Mouse (Mus musculus) liver, embryonic 13.5 days (tissue): ENCODE data around the gene Relt. TPM values are rescaled to one million over a fixed set of nuclear protein-coding genes. Genes with fewer than 3 reads are reported as not detected.
A peak's percentile ranks its signal among the peaks of the same experiment; 100 is the strongest.

Experiments used
- ATAC-seq: fragments of 200-750 bp; cut with Nextera tagmentation; 2 replicates; pipeline ENCODE4 v1.8.0; 2017; ENCODE audit warnings: low read depth, mild to moderate bottlenecking, moderate number of reproducible peaks, moderate library complexity
- DNase-seq: peaks from one replicate; pipeline ENCODE4 v3.0.0; 2022
- H3K27ac ChIP-seq: fragments of 300-500 bp; sonication (generic); 2 replicates; pipeline ENCODE4 v1.5.1; 2015; ENCODE audit warnings: moderate library complexity, mild to moderate bottlenecking, inconsistent platforms
- H3K27me3 ChIP-seq: fragments of 300-500 bp; sonication (generic); 2 replicates; pipeline ENCODE4 v1.6.1; 2015; ENCODE audit warnings: mild to moderate bottlenecking, inconsistent platforms
- H3K36me3 ChIP-seq: fragments of 300-500 bp; sonication (generic); 2 replicates; pipeline ENCODE4 v1.6.1; 2015; ENCODE audit warnings: mild to moderate bottlenecking, inconsistent platforms
- H3K4me1 ChIP-seq: fragments of 300-500 bp; sonication (generic); replicated peaks from 2 replicates; pipeline ENCODE4 v1.6.1; 2015; ENCODE audit warnings: inconsistent platforms
- H3K4me2 ChIP-seq: fragments of 300-500 bp; sonication (generic); 2 replicates; pipeline ENCODE4 v1.6.1; 2015; ENCODE audit warnings: inconsistent platforms, mild to moderate bottlenecking, moderate library complexity
- H3K4me3 ChIP-seq: fragments of 300-500 bp; sonication (generic); replicated peaks from 2 replicates; pipeline ENCODE4 v1.5.1; 2015; ENCODE audit warnings: mild to moderate bottlenecking, inconsistent platforms
- H3K9ac ChIP-seq: fragments of 300-500 bp; sonication (generic); 2 replicates; pipeline ENCODE4 v1.6.1; 2015; ENCODE audit warnings: mild to moderate bottlenecking, inconsistent platforms
- H3K9me3 ChIP-seq: fragments of 300-500 bp; sonication (generic); replicated peaks from 2 replicates; pipeline ENCODE4 v1.6.1; 2016; ENCODE audit warnings: inconsistent platforms
- WGBS: fragments of 180-500 bp; shearing (Covaris S2); methylation state at CpG from one replicate; pipeline ENCODE4 v1.1.7; 2015; ENCODE audit not compliant: insufficient replicate concordance; 5-methylcytosine and 5-hydroxymethylcytosine counted together
- polyA plus RNA-seq: library from polyadenylated mRNA; unstranded; fragments of >200 nt; fragmentation: Nextera tagmentation; extraction: Ambion mirVana; gene quantifications from 2 replicates; pipeline ENCODE4 v1.2.1, GENCODE M21; 2015

Gene Relt
- polyA plus RNA-seq, 1 experiment from 2014 or later: 15.3 TPM

GRCm38 (mm10) chr7:100828549-100828948 is 34.7 kb downstream of the Relt start:
- no peak overlapping the region for H3K4me2 ChIP-seq
- H3K9me3 ChIP-seq: no peaks in the 10 kb centered on the region
- no peak overlapping the region for H3K27ac ChIP-seq
- ATAC-seq: no peak
- no peak for DNase-seq
- H3K4me3 ChIP-seq: no peak overlapping the region
- H3K27me3 ChIP-seq: no peaks in the 10 kb centered on the region
- H3K9ac ChIP-seq: no peak overlapping the region
- H3K4me1 ChIP-seq: peaks cover 6% of the 10 kb centered on the region; the same call in 1 of the 2 replicates
- H3K36me3 ChIP-seq: no peaks in the 10 kb centered on the region
- whole genome bisulfite sequencing: 75% methylated on average over 2 of the region's 2 CpGs

GRCm38 (mm10) chr7:100824661-100825060 is 38.6 kb downstream of the Relt start:
- H3K27me3 ChIP-seq: no peaks in the 10 kb centered on the region
- H3K4me3 ChIP-seq: no peak overlapping the region
- no peak for DNase-seq
- H3K27ac ChIP-seq: no peak overlapping the region
- no peak overlapping the region for H3K4me2 ChIP-seq
- H3K9ac ChIP-seq: no peak overlapping the region
- no peaks in the 10 kb centered on the region for H3K36me3 ChIP-seq
- 77% methylated on average over 3 of the region's 3 CpGs for WGBS
- peaks cover 6% of the 10 kb centered on the region; the same call in 1 of the 2 replicates for H3K4me1 ChIP-seq
- H3K9me3 ChIP-seq: no peaks in the 10 kb centered on the region
- ATAC-seq: no peak

- Histone ChIP-seq H3K4me1 (peaks cover 8% of the 10 kb centered on the region; the same call in 1 of the 2 replicates), H3K4me2 (no peak overlapping the region), H3K27ac (no peak overlapping the region), H3K36me3 (no peaks in the 10 kb centered on the region), H3K9ac (no peak overlapping the region), H3K27me3 (no peaks in the 10 kb centered on the region), H3K4me3 (no peak overlapping the region), H3K9me3 (no peaks in the 10 kb centered on the region)
- DNase-seq (no peak), ATAC-seq (no peak)
- WGBS: 68% methylated on average over 4 of the region's 4 CpGs
Measured at GRCm38 (mm10) chr7:100818401-100819064, 44.7 kb downstream of the Relt start.

- Histone ChIP-seq H3K9ac (no peak overlapping the region), H3K36me3 (no peaks in the 10 kb centered on the region)
Measured at GRCm38 (mm10) chr7:100817442-100817760, 45.8 kb downstream of the Relt start.

GRCm38 (mm10) chr7:100816759-100817441 is 46.3 kb downstream of the Relt start:
- H3K36me3 ChIP-seq: no peaks in the 10 kb centered on the region
- H3K4me3 ChIP-seq: no peak overlapping the region
- no peaks in the 10 kb centered on the region for H3K27me3 ChIP-seq
- no peak for ATAC-seq
- WGBS: 56% methylated on average over 6 of the region's 6 CpGs
- no peaks in the 10 kb centered on the region for H3K9me3 ChIP-seq
- no peak overlapping the region for H3K4me2 ChIP-seq
- DNase-seq: no peak
- no peak overlapping the region for H3K27ac ChIP-seq
- H3K9ac ChIP-seq: no peak overlapping the region
- H3K4me1 ChIP-seq: peaks cover 8% of the 10 kb centered on the region; the same call in 1 of the 2 replicates

More at GRCm38 (mm10) chr7:100817442-100817760, 45.8 kb downstream of the Relt start:
- 66% methylated on average over 2 of the region's 2 CpGs for WGBS
- Histone ChIP-seq H3K4me3 (no peak overlapping the region), H3K27me3 (no peaks in the 10 kb centered on the region), H3K27ac (no peak overlapping the region), H3K9me3 (no peaks in the 10 kb centered on the region), H3K4me1 (peaks cover 8% of the 10 kb centered on the region; the same call in 1 of the 2 replicates), H3K4me2 (no peak overlapping the region)
- no peak for DNase-seq
- ATAC-seq: no peak

- Histone ChIP-seq H3K4me1 (peaks cover 8% of the 10 kb centered on the region; the same call in 1 of the 2 replicates), H3K27me3 (no peaks in the 10 kb centered on the region), H3K9ac (no peak overlapping the region), H3K4me3 (no peak overlapping the region), H3K4me2 (no peak overlapping the region), H3K27ac (no peak overlapping the region), H3K36me3 (no peaks in the 10 kb centered on the region), H3K9me3 (no peaks in the 10 kb centered on the region)
- ATAC-seq (no peak), DNase-seq (no peak)
- 72% methylated on average over 8 of the region's 8 CpGs for WGBS
Measured at GRCm38 (mm10) chr7:100815900-100816570, 47.2 kb downstream of the Relt start.

GRCm38 (mm10) chr7:100812641-100813040 is 50.6 kb downstream of the Relt start:
- DNase-seq: no peak
- Histone ChIP-seq H3K36me3 (no peaks in the 10 kb centered on the region), H3K4me3 (no peak overlapping the region), H3K9me3 (no peaks in the 10 kb centered on the region), H3K9ac (no peak overlapping the region), H3K4me1 (peaks cover 8% of the 10 kb centered on the region; the same call in 1 of the 2 replicates), H3K27me3 (no peaks in the 10 kb centered on the region), H3K27ac (no peak overlapping the region), H3K4me2 (no peak overlapping the region)
- ATAC-seq: no peak
- WGBS: 72% methylated on average over 5 of the region's 5 CpGs

GRCm38 (mm10) chr7:100811912-100812311 is 51.3 kb downstream of the Relt start:
- Histone ChIP-seq H3K27ac (no peak overlapping the region), H3K9ac (no peak overlapping the region), H3K9me3 (no peaks in the 10 kb centered on the region), H3K4me1 (0 out of 2 replicates have a peak, but pooled peaks cover 2% of the 10 kb centered on the region), H3K4me2 (no peak overlapping the region), H3K36me3 (no peaks in the 10 kb centered on the region), H3K27me3 (no peaks in the 10 kb centered on the region), H3K4me3 (no peak overlapping the region)
- WGBS: 67% methylated on average over 5 of the region's 5 CpGs
- DNase-seq (no peak), ATAC-seq (no peak)

GRCm38 (mm10) chr7:100805391-100805790 is 57.9 kb downstream of the Relt start:
- H3K4me2 ChIP-seq: no peak overlapping the region
- WGBS: 60% methylated on average over 2 of the region's 2 CpGs
- H3K9ac ChIP-seq: no peak overlapping the region
- 0 out of 2 replicates have a peak, but pooled peaks cover 3% of the 10 kb centered on the region for H3K4me1 ChIP-seq
- no peaks in the 10 kb centered on the region for H3K36me3 ChIP-seq
- DNase-seq: no peak
- H3K27ac ChIP-seq: no peak overlapping the region
- H3K9me3 ChIP-seq: no peaks in the 10 kb centered on the region
- ATAC-seq: no peak
- no peak overlapping the region for H3K4me3 ChIP-seq
- H3K27me3 ChIP-seq: no peaks in the 10 kb centered on the region

GRCm38 (mm10) chr7:100798810-100799209 is 64.4 kb downstream of the Relt start:
- H3K9me3 ChIP-seq: no peaks in the 10 kb centered on the region
- no peak for DNase-seq
- H3K9ac ChIP-seq: no peak overlapping the region
- H3K4me2 ChIP-seq: no peak overlapping the region
- no peaks in the 10 kb centered on the region for H3K36me3 ChIP-seq
- H3K4me3 ChIP-seq: no peak overlapping the region
- ATAC-seq: peak; percentile 51; the same call in 1 of the 2 replicates
- 33% methylated on average over 3 of the region's 3 CpGs for WGBS
- H3K4me1 ChIP-seq: peaks cover 7% of the 10 kb centered on the region; the same call in 1 of the 2 replicates
- H3K27ac ChIP-seq: no peak overlapping the region
- H3K27me3 ChIP-seq: no peaks in the 10 kb centered on the region
